Mouse (Mus musculus) left cerebral cortex, adult 2 months (tissue): Measurements from ENCODE around the gene Susd6. TPM values are rescaled to one million over a fixed set of nuclear protein-coding genes. Genes with fewer than 3 reads are reported as not detected.
A peak's percentile ranks its signal among the peaks of the same experiment; 100 is the strongest.

ENCODE experiments used
- DNase-seq, 2 experiments: peaks; one replicate each; pipeline ENCODE4 v3.0.0; 2021 to 2022; ENCODE audit warnings: low spot score in 2 of 2, mixed read lengths in 1 of 2; ENCODE audit errors: extremely low spot score in 1 of 2
- H3K27ac ChIP-seq: fragments of 200-600 bp; 2 replicates; pipeline ENCODE4 v1.8.1; 2022
- H3K4me3 ChIP-seq: fragments of 200-600 bp; 2 replicates; pipeline ENCODE4 v1.8.1; 2022
- CTCF ChIP-seq: fragments of 200-600 bp; IDR thresholded peaks from 2 replicates; pipeline ENCODE4 v1.8.1; 2022; ENCODE audit warnings: antibody characterized with exemption, mild to moderate bottlenecking, moderate library complexity
- intact Hi-C: fragments of 180-260 bp; cut with DNase I; formaldehyde crosslinking; loops from one replicate; pipeline ENCODE4 v1.15.1; 2025
- total RNA-seq, 2 experiments: library from RNA; stranded (reverse); gene quantifications; 2 replicates each; pipeline ENCODE4 v1.2.3; 2021

Susd6 gene
- total RNA-seq, 2 experiments from 2014 or later = 37.0 TPM

DNA sequence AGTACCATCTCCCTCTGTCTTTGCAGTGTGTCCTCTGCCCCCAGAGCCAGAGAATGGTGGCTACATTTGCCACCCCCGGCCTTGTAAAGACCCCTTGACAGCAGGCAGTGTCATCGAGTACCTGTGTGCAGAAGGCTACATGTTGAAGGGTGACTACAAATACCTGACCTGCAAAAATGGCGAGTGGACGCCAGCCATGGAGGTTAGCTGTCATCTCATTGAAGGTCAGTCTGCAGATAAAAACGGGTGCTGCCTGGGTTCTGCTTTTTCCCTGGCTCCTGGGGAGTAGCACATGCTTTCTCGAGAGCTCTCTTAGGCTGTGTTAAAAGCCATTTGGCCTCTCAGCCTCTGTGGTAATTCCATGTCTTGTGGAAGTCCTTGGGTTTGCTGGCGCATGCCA is 78.1 kb downstream of the Susd6 start:
- no peak for TF ChIP-seq CTCF
- H3K27ac ChIP-seq = no peak overlapping the region
- H3K4me3 ChIP-seq = no peak overlapping the region
- DNase-seq = no peak
- intact Hi-C loops = no loop called here

DNA sequence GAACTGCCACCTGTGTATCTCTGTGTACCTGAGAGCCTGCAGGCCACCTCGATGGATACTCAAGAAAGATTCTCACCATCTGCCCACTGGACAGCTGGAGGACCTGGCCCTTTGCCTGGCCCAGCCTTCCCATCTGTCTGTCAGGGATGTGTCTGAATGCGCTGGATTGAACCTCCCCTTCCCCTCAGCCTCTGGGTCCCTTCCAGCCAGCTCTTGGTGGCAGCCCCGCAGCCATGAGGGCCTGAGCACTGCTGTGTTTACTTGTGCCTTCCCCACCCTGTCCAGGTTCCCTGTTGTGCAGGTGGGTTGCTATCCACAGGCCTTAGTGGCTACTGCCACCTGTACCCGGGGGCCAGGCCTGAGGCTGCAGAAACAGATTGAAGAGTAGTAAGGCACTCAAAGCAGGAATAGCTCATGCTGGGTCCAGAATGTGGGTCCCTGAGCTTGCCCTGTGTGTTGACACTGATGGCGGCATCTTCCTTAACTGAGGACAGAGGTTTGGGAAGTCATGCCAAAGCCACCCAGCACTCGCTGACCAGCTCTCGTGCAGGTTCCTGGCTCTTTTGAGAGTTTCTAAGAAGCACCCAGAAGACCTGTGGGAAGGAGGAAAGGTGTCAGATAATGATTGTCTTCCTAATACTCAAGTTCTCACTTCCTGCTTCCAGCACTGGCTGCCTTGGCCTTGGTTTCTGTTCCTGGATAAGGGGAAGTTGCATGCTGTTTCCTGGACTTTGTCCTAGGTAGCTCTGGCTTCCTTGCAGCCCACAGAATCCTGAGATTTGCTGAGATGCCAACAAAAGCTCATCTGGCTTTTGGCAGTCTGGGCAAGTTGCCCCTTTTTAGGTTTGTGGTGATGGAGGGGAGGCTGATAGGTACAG is 87.1 kb downstream of the Susd6 start:
- no peak for TF ChIP-seq CTCF
- DNase-seq = no peak
- intact Hi-C loops = loop anchor here (5.0 kb wide), 2 partner anchors 55 to 85 kb away; partner anchors contain the start of gene Susd6
- H3K27ac ChIP-seq = peak overlapping the region; percentile 40; the same call in 1 of the 2 replicates
- H3K4me3 ChIP-seq = no peak overlapping the region

DNA sequence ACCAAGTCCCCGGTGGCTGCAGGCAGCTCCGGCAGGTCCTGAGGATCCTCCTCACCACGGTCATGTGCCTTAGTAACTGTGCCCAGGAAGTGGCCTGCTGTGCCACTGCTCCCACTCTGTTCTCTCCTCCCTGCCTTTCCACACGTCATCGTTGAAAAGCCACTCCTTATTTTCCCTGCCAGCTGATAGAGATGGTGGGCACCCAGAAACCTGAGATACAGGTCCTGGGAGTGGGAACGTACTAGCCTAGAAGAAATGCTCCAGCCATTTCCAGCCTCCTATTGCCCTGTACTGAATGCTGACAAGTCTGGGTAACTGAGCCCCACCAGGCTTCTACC is 87.8 kb downstream of the Susd6 start:
- no peak for DNase-seq
- H3K27ac ChIP-seq = no peak overlapping the region
- intact Hi-C loops = loop anchor here (5.0 kb wide), 2 partner anchors 56 to 86 kb away; partner anchors contain the start of gene Susd6
- H3K4me3 ChIP-seq = no peak overlapping the region
- TF ChIP-seq CTCF = no peak

DNA sequence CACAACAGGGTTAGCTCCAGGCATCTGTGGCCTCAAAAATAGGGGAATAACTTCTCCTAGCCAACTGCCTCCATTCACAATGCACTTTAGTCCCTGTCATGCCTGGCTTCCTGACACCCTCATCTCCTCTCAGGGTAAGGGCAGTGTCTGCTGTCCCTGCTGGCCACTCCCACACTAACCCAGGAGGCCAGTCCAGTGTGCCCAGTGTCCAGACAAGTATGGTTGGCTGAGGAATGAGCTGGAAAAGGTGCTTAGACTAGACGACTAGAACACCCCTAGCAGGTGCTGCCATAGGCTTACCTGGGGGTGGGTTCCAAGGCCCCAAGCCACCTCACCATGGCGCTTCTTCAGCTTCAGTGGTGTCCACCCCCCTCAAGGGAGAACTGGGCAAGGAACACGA is 88.3 kb downstream of the Susd6 start:
- Histone ChIP-seq H3K4me3 (no peak overlapping the region), H3K27ac (0 out of 2 replicates have a peak overlapping the region, but pooled peaks have one; percentile 15)
- intact Hi-C loops = loop anchor here (5.0 kb wide), 2 partner anchors 56 to 86 kb away; partner anchors contain the start of gene Susd6
- no peak for TF ChIP-seq CTCF
- DNase-seq = no peak

DNA sequence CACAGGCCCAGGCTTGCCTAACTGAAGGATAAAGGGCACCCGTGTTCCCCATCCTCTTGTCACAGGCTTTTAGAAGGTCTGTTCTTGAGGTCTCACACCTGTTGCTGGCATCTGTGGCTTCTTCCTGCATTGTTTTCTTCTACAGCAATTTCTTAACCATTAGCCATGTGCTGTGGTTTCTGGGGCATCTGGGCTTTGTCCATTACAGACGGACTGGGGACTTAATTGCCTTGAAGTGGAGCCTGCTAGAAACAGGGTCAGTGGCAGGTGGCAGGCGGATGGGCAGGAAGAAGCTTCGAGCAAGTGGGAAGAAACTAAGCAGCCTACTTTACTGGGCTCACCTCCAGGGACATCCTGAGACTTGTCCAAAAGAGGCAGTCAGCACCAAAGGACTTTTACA is 89.0 kb downstream of the Susd6 start:
- intact Hi-C loops = loop anchor here (5.0 kb wide), 2 partner anchors 57 to 87 kb away; partner anchors contain the start of gene Susd6
- no peak for DNase-seq
- TF ChIP-seq CTCF = no peak
- H3K4me3 ChIP-seq = no peak overlapping the region
- H3K27ac ChIP-seq = no peak overlapping the region

DNA sequence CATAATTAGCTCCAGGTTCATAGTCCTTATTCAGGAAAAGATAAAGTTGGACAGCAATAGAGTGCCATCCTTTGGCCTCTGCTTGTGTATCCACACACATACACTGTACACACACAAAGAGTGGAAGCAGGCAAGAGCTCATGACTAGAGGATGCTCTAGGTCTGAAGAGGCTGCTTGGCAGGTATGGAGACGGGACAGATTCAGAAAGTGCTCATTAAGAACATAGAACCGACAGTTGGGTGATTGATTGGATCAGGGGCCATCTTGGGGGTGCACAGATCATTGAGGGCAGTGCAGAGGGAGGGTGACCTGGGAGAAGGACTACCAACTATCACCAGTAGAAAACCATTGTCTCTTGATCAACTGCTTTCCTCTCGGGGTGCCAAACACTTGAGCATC is 90.8 kb downstream of the Susd6 start:
- intact Hi-C loops = no loop called here
- TF ChIP-seq CTCF = no peak
- no peak for DNase-seq
- Histone ChIP-seq H3K4me3 (no peak overlapping the region), H3K27ac (no peak overlapping the region)

DNA sequence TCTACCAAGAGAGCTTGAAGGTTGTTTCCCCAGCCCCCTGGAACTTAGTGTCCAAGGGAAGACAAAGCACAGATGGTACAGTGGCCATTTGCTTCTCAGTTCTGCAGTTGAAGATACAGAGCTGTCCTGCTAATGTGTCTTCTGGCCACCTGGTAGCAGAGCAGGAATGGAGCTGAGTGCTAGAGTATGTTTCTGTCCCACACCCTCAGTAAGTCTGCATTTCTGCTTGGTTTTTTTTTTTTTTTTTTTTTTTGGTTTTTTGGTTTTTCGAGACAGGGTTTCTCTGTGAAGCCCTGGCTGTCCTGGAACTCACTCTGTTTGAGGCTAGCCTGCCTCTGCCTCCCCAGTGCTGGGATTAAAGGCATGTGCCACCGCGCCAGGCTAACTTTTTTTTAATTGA is 93.0 kb downstream of the Susd6 start:
- no peak for TF ChIP-seq CTCF
- DNase-seq = no peak
- Histone ChIP-seq H3K27ac (no peak overlapping the region), H3K4me3 (no peak overlapping the region)
- intact Hi-C loops = no loop called here

DNA sequence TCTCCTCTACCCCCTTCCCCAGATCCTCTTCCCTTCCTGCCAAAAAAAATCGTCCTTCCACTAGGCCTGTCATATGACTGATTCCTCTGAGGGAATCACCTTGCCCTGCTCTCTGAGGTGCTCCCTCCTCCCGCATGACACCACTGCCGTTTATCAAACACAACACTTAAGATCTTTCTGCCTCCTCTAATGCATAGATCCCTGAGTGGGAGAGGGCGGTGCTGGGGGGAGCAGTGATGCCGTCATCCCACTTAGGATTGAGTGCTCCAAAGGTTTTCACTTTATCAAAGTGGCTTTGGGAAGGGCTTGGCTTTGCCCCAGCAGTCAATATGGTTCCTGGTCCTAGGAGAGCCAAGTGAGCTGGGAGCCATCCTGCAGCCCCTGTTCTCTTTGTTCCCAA is 93.6 kb downstream of the Susd6 start:
- no peak for TF ChIP-seq CTCF
- no peak overlapping the region for H3K27ac ChIP-seq
- no peak overlapping the region for H3K4me3 ChIP-seq
- intact Hi-C loops = no loop called here
- no peak for DNase-seq

DNA sequence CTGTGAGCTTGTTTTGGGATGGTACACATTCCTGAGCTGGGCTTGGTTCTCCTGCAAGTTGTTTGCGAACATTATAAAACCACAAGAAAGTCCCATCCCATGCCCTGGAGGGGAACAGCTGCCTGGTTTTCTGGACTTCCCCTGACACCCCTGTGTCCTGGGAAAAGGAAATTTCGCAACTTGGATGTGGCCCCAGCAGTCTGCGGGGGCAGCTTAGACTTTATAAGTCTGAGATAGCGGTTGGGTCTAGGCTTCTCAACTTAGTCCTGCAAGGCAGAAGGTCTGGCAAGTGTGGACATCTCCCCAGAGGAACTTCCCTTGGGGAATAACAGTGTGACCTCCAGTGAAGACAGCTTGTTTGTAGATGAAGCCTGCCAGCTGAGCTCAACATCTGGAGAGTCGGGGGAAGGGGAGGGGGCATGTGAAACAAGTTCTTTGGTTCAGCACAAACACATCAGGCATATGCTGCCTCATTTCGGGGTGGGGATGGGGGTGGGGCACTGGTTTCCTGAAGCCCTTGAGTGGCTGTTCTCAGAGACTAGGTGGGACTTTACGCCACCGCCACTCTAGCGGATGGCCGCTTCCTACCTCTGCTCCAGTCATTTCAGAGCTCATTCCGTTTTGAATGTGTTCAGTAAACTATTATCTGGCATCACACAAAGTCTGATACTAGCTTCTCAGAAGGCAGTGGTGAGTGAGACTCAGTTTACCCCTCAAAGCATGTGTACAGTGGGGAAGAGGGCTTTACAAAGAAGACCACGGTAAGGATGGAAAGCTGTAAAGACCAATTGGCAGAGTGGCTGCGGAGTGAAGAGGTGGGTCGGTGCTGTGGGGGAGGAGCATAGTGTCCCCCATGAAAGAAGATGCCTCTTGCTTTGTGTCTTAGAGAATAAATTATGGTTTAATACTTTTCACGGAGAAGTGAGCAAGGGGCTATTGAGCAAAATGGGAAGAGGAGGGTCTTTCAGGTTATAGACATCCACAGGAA is 95.3 kb downstream of the Susd6 start:
- Histone ChIP-seq H3K4me3 (no peak overlapping the region), H3K27ac (no peak overlapping the region)
- DNase-seq = no peak
- TF ChIP-seq CTCF = no peak
- intact Hi-C loops = no loop called here

DNA sequence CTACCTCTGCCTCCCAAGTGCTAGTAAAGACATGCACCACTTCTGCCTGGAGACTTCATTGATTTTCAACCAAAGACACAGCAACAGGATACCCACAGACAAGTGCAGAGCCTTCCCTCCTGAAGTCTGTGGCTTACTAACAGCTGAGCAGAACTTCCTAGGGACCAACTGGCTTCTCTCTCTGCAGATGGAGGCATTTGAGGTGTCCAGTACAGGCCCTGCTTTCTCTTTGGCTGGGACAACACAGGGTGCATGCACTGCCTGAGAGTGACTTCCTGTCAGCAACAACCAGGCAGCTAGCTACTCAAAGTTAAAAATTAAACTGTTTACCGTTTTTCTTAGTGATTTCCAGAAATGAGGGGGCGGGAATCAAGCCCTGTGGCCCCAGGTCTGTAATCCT is 96.7 kb downstream of the Susd6 start:
- DNase-seq = no peak
- no peak for TF ChIP-seq CTCF
- H3K4me3 ChIP-seq = no peak overlapping the region
- H3K27ac ChIP-seq = no peak overlapping the region
- intact Hi-C loops = no loop called here

DNA sequence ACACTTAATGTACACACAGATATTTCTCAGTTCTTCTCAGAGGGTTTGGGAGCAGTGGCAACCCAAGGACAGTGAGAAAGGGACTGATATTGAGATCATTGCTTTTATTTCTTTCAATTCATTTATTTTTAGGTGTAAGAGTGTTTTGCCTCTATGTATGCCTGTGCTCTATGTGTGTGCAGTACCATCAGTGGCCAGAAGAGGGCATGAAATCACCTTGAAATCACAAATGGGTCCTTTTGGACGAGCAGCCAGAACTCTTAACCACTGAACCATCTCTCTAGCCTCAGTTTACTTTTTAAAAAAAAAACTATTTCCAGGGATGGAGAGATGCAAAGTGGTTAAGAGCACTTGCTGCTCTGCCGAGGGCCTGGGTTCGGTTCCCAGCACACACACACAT is 99.0 kb downstream of the Susd6 start:
- TF ChIP-seq CTCF = peak; percentile 28
- no peak overlapping the region for H3K4me3 ChIP-seq
- H3K27ac ChIP-seq = no peak overlapping the region
- DNase-seq = no peak
- intact Hi-C loops = no loop called here

DNA sequence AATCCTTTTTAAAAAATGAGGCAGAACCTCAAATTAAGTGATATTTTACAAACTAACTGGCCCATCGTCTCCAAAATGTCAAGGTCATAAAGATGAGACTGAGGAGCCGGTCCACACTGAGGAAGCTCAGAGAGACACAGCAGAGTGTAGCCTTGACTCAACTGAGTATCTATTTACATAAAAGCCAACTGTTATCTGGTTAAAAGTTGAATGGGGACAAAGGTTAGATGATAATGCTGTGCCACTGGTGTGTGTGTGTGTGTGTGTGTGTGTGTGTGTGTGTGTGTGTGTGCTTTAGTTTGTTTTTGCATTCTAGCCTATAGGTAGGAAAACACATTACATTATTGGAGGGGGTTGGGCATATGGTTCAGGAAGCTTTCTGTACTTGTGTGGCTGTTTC is 100.8 kb downstream of the Susd6 start:
- intact Hi-C loops = no loop called here
- TF ChIP-seq CTCF = no peak
- no peak overlapping the region for H3K27ac ChIP-seq
- H3K4me3 ChIP-seq = no peak overlapping the region
- no peak for DNase-seq
